Mouse (Mus musculus): Measurements from ENCODE around the gene Hoxa9. TPM values are rescaled to one million over a fixed set of nuclear protein-coding genes. Genes with fewer than 3 reads are reported as not detected.
A peak's percentile ranks its signal among the peaks of the same experiment; 100 is the strongest.

Hoxa9 gene
- total and polyA plus RNA-seq, 2 experiments from 2014 or later: not detected

GRCm38 (mm10) chr6:52272766-52273655, 42.1 kb upstream of the Hoxa9 start:
- Histone ChIP-seq H3K9ac (replicated peaks; ENCODE audit: low read length, poor library complexity, severe bottlenecking) (no peak overlapping the region), H3K4me2 (ENCODE audit: low read depth, low read length, poor library complexity, severe bottlenecking) (no peak overlapping the region), H3K27me3 (ENCODE audit: insufficient read depth, low read length) (peaks cover 92% of the 10 kb centered on the region), H3K4me3 (ENCODE audit: low read depth, low read length) (no peak overlapping the region), H3K27ac (ENCODE audit: low read depth, low read length) (no peak overlapping the region), H3K4me1 (ENCODE audit: insufficient read depth, low read length) (no peaks in the 10 kb centered on the region; the same call in 1 of the 2 replicates), H3K9me3 (ENCODE audit: low read length) (no peaks in the 10 kb centered on the region), H3K36me3 (ENCODE audit: insufficient read depth, low read length) (no peaks in the 10 kb centered on the region)
- whole genome bisulfite sequencing: 6% methylated on average over 22 of the region's 22 CpGs
- no peak for TF ChIP-seq CTCF (IDR thresholded peaks at IDR 0.05)
- ATAC-seq (ENCODE audit: low FRiP score): no peak
- no peak for DNase-seq (ENCODE audit: low spot score)

DNA sequence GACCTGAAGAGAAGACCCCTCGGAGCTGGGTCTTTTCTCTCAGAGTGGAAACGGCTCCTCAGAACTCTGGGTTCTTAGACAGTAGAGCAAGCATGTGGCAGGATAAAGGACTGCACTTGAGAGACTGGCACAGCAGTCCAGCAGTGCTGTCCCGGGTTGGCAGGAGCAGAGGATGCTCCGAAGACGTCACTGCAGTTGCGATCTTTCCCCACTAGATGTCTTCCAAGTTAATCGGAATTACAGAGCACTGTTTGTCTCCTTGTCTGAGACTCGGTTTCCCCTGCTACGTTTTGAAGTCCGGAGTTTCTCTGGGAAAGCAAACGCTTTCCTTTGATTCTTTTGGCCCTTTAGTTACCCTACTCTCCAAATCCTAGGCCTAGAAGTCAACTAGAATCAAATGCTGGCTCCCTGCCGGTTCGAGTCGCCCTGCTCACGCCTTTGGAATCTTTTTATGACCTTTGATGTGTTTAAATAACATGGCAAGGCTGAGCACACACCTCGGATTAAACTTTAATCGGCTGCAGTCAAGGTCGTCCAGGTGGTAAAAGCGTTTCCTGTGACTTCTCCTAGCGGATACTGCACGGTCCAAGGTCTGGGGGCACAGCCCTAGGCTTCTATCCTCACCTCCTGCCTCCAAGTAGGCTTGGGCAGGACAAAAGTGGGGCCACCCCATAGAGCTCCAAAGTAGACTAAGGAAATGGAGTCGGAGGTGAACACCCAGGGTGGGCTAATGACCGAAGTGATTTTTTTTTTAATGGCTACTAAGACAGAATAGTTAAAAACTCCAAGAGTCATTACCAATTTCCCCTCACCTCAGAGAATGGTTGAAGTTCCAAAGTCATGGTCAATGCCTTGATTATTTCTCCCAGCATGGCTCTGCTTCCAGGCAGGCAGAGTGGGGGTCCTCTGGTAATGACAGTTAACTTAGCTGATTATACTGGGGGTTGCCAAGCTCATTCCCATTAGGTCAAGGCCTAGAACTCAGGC, 39.9 kb upstream of the Hoxa9 start:
- WGBS: 7% methylated on average over 23 of the region's 23 CpGs
- no peak for ATAC-seq (ENCODE audit: low FRiP score)
- DNase-seq (ENCODE audit: low spot score): peak; percentile 71

GRCm38 (mm10) chr6:52268756-52269155, 37.9 kb upstream of the Hoxa9 start:
- Histone ChIP-seq H3K36me3 (ENCODE audit: insufficient read depth, low read length) (no peaks in the 10 kb centered on the region), H3K27ac (ENCODE audit: low read depth, low read length) (no peak overlapping the region), H3K9me3 (ENCODE audit: low read length) (no peaks in the 10 kb centered on the region), H3K9ac (replicated peaks; ENCODE audit: low read length, poor library complexity, severe bottlenecking) (no peak overlapping the region), H3K27me3 (ENCODE audit: insufficient read depth, low read length) (peaks cover 94% of the 10 kb centered on the region), H3K4me1 (ENCODE audit: insufficient read depth, low read length) (no peaks in the 10 kb centered on the region; the same call in 1 of the 2 replicates), H3K4me3 (ENCODE audit: low read depth, low read length) (no peak overlapping the region), H3K4me2 (ENCODE audit: low read depth, low read length, poor library complexity, severe bottlenecking) (no peak overlapping the region)
- 3% methylated on average over 3 of the region's 3 CpGs for WGBS
- TF ChIP-seq CTCF (IDR thresholded peaks at IDR 0.05): no peak
- ATAC-seq (ENCODE audit: low FRiP score): no peak
- DNase-seq (ENCODE audit: low spot score): no peak

More for the DNA sequence above, 39.9 kb upstream of the Hoxa9 start:
- peaks cover 92% of the 10 kb centered on the region for H3K27me3 ChIP-seq (ENCODE audit: insufficient read depth, low read length)
- H3K9ac ChIP-seq (replicated peaks; ENCODE audit: low read length, poor library complexity, severe bottlenecking): no peak overlapping the region
- no peaks in the 10 kb centered on the region for H3K9me3 ChIP-seq (ENCODE audit: low read length)
- no peaks in the 10 kb centered on the region for H3K36me3 ChIP-seq (ENCODE audit: insufficient read depth, low read length)
- peak; percentile 82 for TF ChIP-seq CTCF (IDR thresholded peaks at IDR 0.05)
- no peak overlapping the region; the same call in 1 of the 2 replicates for H3K4me3 ChIP-seq (ENCODE audit: low read depth, low read length)
- H3K4me2 ChIP-seq (ENCODE audit: low read depth, low read length, poor library complexity, severe bottlenecking): no peak overlapping the region
- no peaks in the 10 kb centered on the region; the same call in 1 of the 2 replicates for H3K4me1 ChIP-seq (ENCODE audit: insufficient read depth, low read length)
- H3K27ac ChIP-seq (ENCODE audit: low read depth, low read length): no peak overlapping the region

DNA sequence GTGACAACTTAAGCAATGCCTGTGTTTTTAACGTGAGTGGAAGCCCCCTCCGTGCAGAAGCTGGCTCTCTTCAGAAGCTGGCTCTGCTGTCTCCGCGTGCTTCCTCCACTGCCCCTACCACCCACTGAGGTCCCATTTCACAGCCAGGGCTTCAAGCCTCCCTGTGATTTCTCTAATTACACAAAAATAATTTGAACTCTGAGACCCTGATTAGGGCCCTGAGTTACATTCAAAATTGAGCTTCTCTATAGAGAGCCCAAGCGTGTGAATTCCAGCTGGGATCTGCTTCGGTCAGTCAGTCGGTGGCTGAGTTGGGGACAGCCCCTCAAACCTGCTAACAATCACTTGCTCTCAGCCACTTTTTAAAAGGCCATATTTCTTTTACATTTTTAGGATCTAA, 37.5 kb upstream of the Hoxa9 start:
- ATAC-seq (ENCODE audit: low FRiP score): no peak

GRCm38 (mm10) chr6:52267691-52268090, 36.8 kb upstream of the Hoxa9 start:
- WGBS: 10% methylated on average over 3 of the region's 3 CpGs
- peaks cover 95% of the 10 kb centered on the region for H3K27me3 ChIP-seq (ENCODE audit: insufficient read depth, low read length)
- H3K27ac ChIP-seq (ENCODE audit: low read depth, low read length): no peak overlapping the region
- ATAC-seq (ENCODE audit: low FRiP score) (no peak), DNase-seq (ENCODE audit: low spot score) (no peak)
- TF ChIP-seq CTCF (IDR thresholded peaks at IDR 0.05): no peak
- H3K4me3 ChIP-seq (ENCODE audit: low read depth, low read length): no peak overlapping the region
- no peak overlapping the region for H3K9ac ChIP-seq (replicated peaks; ENCODE audit: low read length, poor library complexity, severe bottlenecking)
- H3K36me3 ChIP-seq (ENCODE audit: insufficient read depth, low read length): no peaks in the 10 kb centered on the region
- no peaks in the 10 kb centered on the region; the same call in 1 of the 2 replicates for H3K4me1 ChIP-seq (ENCODE audit: insufficient read depth, low read length)
- no peaks in the 10 kb centered on the region for H3K9me3 ChIP-seq (ENCODE audit: low read length)
- no peak overlapping the region for H3K4me2 ChIP-seq (ENCODE audit: low read depth, low read length, poor library complexity, severe bottlenecking)

More for the DNA sequence above, 37.5 kb upstream of the Hoxa9 start:
- Histone ChIP-seq H3K4me1 (ENCODE audit: insufficient read depth, low read length) (no peaks in the 10 kb centered on the region; the same call in 1 of the 2 replicates), H3K36me3 (ENCODE audit: insufficient read depth, low read length) (no peaks in the 10 kb centered on the region), H3K9me3 (ENCODE audit: low read length) (no peaks in the 10 kb centered on the region), H3K27ac (ENCODE audit: low read depth, low read length) (no peak overlapping the region), H3K4me3 (ENCODE audit: low read depth, low read length) (no peak overlapping the region), H3K27me3 (ENCODE audit: insufficient read depth, low read length) (peaks cover 95% of the 10 kb centered on the region), H3K9ac (replicated peaks; ENCODE audit: low read length, poor library complexity, severe bottlenecking) (no peak overlapping the region), H3K4me2 (ENCODE audit: low read depth, low read length, poor library complexity, severe bottlenecking) (no peak overlapping the region)
- WGBS: 2% methylated on average over 7 of the region's 7 CpGs
- no peak for TF ChIP-seq CTCF (IDR thresholded peaks at IDR 0.05)
- no peak for DNase-seq (ENCODE audit: low spot score)
